Mouse (Mus musculus) liver, embryonic 14.5 days (tissue): ENCODE data around the gene Acot7.

ENCODE experiments used
- CTCF ChIP-seq: IDR thresholded peaks from 2 replicates; pipeline ENCODE4 v1.5.1; 2016; ENCODE audit warnings: antibody characterized with exemption, low read depth, control low read depth
- EP300 ChIP-seq: IDR thresholded peaks from 2 replicates; pipeline ENCODE4 v1.6.1; 2016; ENCODE audit warnings: antibody characterized with exemption, low read depth

GRCm38 (mm10) chr4:152171543-152171942, 6.4 kb upstream of the Acot7 start:
- peak; percentile 60 for TF ChIP-seq CTCF
- no peak for TF ChIP-seq EP300
